Mouse (Mus musculus) hindbrain, embryonic 12.5 days (tissue): ENCODE results near the gene Cnot6. TPM values are rescaled to one million over a fixed set of nuclear protein-coding genes. Genes with fewer than 3 reads are reported as not detected.
A peak's percentile ranks its signal among the peaks of the same experiment; 100 is the strongest.

Source experiments
- ATAC-seq: fragments of 200-750 bp; cut with Nextera tagmentation; 2 replicates; pipeline ENCODE4 v1.8.0; 2017; ENCODE audit warnings: moderate TSS enrichment; ENCODE audit not compliant: low FRiP score
- H3K27ac ChIP-seq: fragments of 300-500 bp; sonication (generic); 2 replicates; pipeline ENCODE4 v1.5.1; 2016; ENCODE audit warnings: mild to moderate bottlenecking
- H3K27me3 ChIP-seq: fragments of 300-500 bp; sonication (generic); 2 replicates; pipeline ENCODE4 v1.6.1; 2016; ENCODE audit warnings: mild to moderate bottlenecking
- H3K36me3 ChIP-seq: fragments of 300-500 bp; sonication (generic); 2 replicates; pipeline ENCODE4 v1.6.1; 2016; ENCODE audit warnings: mild to moderate bottlenecking
- H3K4me1 ChIP-seq: fragments of 300-500 bp; sonication (generic); 2 replicates; pipeline ENCODE4 v1.6.1; 2016
- H3K4me2 ChIP-seq: fragments of 300-500 bp; sonication (generic); replicated peaks from 2 replicates; pipeline ENCODE4 v1.6.1; 2016; ENCODE audit warnings: mild to moderate bottlenecking
- H3K4me3 ChIP-seq: fragments of 300-500 bp; sonication (generic); 2 replicates; pipeline ENCODE4 v1.5.1; 2016; ENCODE audit warnings: mild to moderate bottlenecking
- H3K9ac ChIP-seq: fragments of 300-500 bp; sonication (generic); 2 replicates; pipeline ENCODE4 v1.6.1; 2016; ENCODE audit warnings: mild to moderate bottlenecking, moderate library complexity
- H3K9me3 ChIP-seq: fragments of 300-500 bp; sonication (generic); replicated peaks from 2 replicates; pipeline ENCODE4 v1.6.1; 2016; ENCODE audit warnings: mild to moderate bottlenecking
- WGBS: fragments of 180-500 bp; shearing (Covaris S2); methylation state at CpG from one replicate; pipeline ENCODE4 v1.1.7; 2016; 5-methylcytosine and 5-hydroxymethylcytosine counted together
- polyA plus RNA-seq: library from polyadenylated mRNA; unstranded; fragments of >200 nt; fragmentation: Nextera tagmentation; extraction: Ambion mirVana; gene quantifications from 2 replicates; pipeline ENCODE4 v1.2.1, GENCODE M21; 2016

The Cnot6 gene
- 92.2 and 93.1 TPM in 2 replicates for polyA plus RNA-seq

- Histone ChIP-seq H3K9ac (peak within 1 kb of the TSS; percentile 98), H3K9me3 (no peaks in the 10 kb centered on the region), H3K4me2 (peak within 1 kb of the TSS; percentile 80), H3K27me3 (no peaks in the 10 kb centered on the region), H3K4me1 (peaks cover 29% of the 10 kb centered on the region), H3K36me3 (peaks cover 4% of the 10 kb centered on the region; the same call in 1 of the 2 replicates), H3K27ac (peak within 1 kb of the TSS; percentile 94), H3K4me3 (peak within 1 kb of the TSS; percentile 99)
- peak; percentile 95 for ATAC-seq
- WGBS = under 1% methylated on average over 65 of the region's 65 CpGs
These were observed at the start of gene Cnot6 for GRCm38 (mm10) chr11:49712555-49713335. Cnot6 (minus strand) TSS chr11:49712723.

DNA sequence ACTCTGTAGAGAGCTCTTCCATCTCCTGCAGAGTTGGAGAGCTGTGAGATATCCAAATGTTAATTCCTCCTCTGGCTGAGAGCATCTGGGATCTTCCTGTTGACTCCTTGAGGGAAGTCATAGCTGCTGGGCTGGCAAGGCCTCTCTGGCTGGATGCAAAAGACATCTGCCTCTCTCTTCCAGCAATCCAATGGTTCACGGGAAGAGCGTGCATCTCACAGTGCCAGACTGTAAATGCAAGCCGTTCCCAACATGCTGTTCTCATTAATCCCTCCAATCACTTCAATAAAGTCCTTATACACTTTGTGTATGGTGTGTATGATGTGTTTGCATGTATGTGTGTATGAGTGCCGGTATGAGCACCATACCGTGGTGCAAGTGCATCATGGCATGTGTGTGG, 48.6 kb upstream of the Cnot6 start:
- ATAC-seq = no peak
- 85% methylated on average over 5 of the region's 5 CpGs for WGBS
- no peak overlapping the region for H3K27ac ChIP-seq

DNA sequence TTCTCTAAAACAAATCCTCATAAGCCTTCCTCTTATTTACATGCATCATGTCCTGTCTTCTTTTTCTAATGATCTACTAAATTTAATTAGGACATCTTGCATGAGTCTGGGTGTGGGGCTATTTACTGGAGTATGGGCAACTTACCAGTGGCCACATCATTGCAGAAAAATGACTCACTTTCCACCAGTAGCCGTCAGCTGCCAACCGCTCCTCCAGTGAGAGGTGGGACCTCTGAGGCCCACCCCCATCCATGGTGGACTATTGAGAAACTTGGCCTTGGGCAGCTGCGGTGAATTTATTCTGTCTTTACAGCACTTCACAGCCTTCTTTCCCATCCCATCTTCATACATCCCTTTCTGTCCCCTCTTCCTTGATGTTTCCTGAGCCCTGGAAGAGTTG, 45.6 kb upstream of the Cnot6 start:
- H3K4me3 ChIP-seq = no peak overlapping the region
- 89% methylated on average over 3 of the region's 3 CpGs for WGBS
- 0 out of 2 replicates have a peak, but pooled peaks cover 1% of the 10 kb centered on the region for H3K4me1 ChIP-seq
- ATAC-seq = no peak
- no peak overlapping the region for H3K27ac ChIP-seq
- no peaks in the 10 kb centered on the region for H3K27me3 ChIP-seq
- H3K4me2 ChIP-seq = no peak overlapping the region
- no peaks in the 10 kb centered on the region for H3K9me3 ChIP-seq
- H3K9ac ChIP-seq = no peak overlapping the region
- no peaks in the 10 kb centered on the region for H3K36me3 ChIP-seq

More for the DNA sequence above, 48.6 kb upstream of the Cnot6 start:
- H3K4me2 ChIP-seq = no peak overlapping the region
- H3K36me3 ChIP-seq = no peaks in the 10 kb centered on the region
- H3K27me3 ChIP-seq = no peaks in the 10 kb centered on the region
- H3K4me3 ChIP-seq = no peak overlapping the region
- H3K4me1 ChIP-seq = peaks cover 13% of the 10 kb centered on the region
- H3K9me3 ChIP-seq = no peaks in the 10 kb centered on the region
- no peak overlapping the region for H3K9ac ChIP-seq

GRCm38 (mm10) chr11:49754958-49755665, 42.6 kb upstream of the Cnot6 start:
- no peak overlapping the region for H3K9ac ChIP-seq
- no peak for ATAC-seq
- no peak overlapping the region for H3K27ac ChIP-seq
- H3K36me3 ChIP-seq = no peaks in the 10 kb centered on the region
- H3K4me2 ChIP-seq = no peak overlapping the region
- H3K9me3 ChIP-seq = no peaks in the 10 kb centered on the region
- no peak overlapping the region for H3K4me3 ChIP-seq
- H3K27me3 ChIP-seq = no peaks in the 10 kb centered on the region
- WGBS = 55% methylated on average over 12 of the region's 12 CpGs
- H3K4me1 ChIP-seq = no peaks in the 10 kb centered on the region

- Histone ChIP-seq H3K9me3 (peaks cover 4% of the 10 kb centered on the region; the same call in 1 of the 2 replicates), H3K4me3 (no peak overlapping the region), H3K27ac (no peak overlapping the region), H3K4me2 (no peak overlapping the region), H3K27me3 (no peaks in the 10 kb centered on the region), H3K4me1 (no peaks in the 10 kb centered on the region), H3K9ac (no peak overlapping the region), H3K36me3 (no peaks in the 10 kb centered on the region)
- WGBS = 91% methylated on average over 1 of the region's 1 CpGs
- ATAC-seq = no peak
These were observed 34.2 kb upstream of the Cnot6 start for GRCm38 (mm10) chr11:49746756-49747155.

DNA sequence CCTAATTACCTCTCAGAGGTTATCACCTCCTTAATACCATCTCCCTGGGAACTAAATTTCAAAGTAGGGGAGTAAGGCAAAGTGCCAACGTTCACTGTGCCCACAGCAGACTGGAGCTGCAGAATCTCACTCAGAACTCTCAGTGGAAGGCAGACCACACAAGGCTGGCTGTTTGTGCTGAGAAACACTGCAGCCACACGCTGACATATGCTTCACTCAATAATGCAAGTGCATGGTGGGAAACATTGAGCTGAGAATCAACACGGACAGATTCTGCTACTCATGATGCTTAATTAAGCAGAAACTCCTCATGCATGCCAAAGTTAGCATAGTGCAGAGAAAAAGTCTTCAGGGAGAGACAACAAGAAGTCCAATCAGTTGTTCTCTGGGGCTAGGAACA, 33.3 kb upstream of the Cnot6 start:
- Histone ChIP-seq H3K9ac (no peak overlapping the region), H3K27ac (no peak overlapping the region), H3K4me1 (no peaks in the 10 kb centered on the region), H3K9me3 (peaks cover 4% of the 10 kb centered on the region; the same call in 1 of the 2 replicates), H3K4me2 (no peak overlapping the region), H3K4me3 (no peak overlapping the region), H3K27me3 (no peaks in the 10 kb centered on the region), H3K36me3 (no peaks in the 10 kb centered on the region)
- ATAC-seq = no peak
- 81% methylated on average over 3 of the region's 3 CpGs for WGBS

DNA sequence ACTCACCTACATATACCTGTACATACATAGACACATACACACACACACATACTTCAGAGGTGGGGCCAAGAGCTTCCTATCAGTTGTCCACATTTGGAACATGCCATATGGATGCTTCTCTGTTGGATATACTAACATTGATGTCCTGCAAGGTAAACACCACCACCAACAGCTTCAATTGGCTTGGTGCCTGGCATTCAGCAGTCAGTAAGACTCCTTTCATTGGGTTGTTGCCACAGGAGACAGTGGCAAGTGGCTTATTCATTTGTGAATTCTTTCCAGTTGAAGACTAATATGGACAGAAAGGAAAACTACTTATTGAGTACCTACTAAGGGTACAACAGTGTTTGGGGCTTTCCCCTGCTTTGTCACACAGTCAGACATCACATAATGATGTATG, 32.5 kb upstream of the Cnot6 start:
- H3K36me3 ChIP-seq = no peaks in the 10 kb centered on the region
- no peak overlapping the region for H3K4me2 ChIP-seq
- no peaks in the 10 kb centered on the region for H3K4me1 ChIP-seq
- H3K9ac ChIP-seq = no peak overlapping the region
- ATAC-seq = no peak
- no peak overlapping the region for H3K4me3 ChIP-seq
- no peaks in the 10 kb centered on the region for H3K27me3 ChIP-seq
- H3K27ac ChIP-seq = no peak overlapping the region
- H3K9me3 ChIP-seq = peaks cover 4% of the 10 kb centered on the region; the same call in 1 of the 2 replicates

DNA sequence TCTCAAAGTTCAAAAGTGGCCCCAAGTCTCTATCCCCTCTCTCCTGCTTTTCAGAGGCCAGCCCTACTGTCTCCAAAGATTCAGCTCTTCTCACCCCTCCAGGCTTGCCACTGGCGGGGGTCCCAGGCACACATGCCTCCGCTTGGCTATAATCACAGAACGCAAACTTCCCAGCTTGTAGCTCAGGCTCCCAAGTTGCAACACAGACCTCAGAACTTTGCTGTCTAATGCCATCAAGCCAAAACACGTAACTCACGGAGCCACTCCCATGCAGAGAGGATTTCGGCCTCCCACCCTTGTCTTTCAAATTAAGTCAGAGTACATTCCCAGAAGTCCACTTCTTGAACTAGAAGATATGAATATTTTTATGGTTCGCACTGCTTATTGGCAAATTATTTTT, 31.1 kb upstream of the Cnot6 start:
- ATAC-seq = no peak
- no peak overlapping the region for H3K27ac ChIP-seq
- no peak overlapping the region for H3K4me2 ChIP-seq
- 91% methylated on average over 7 of the region's 7 CpGs for WGBS
- peaks cover 5% of the 10 kb centered on the region for H3K4me1 ChIP-seq
- no peaks in the 10 kb centered on the region for H3K27me3 ChIP-seq
- H3K9ac ChIP-seq = no peak overlapping the region
- no peak overlapping the region for H3K4me3 ChIP-seq
- no peaks in the 10 kb centered on the region for H3K9me3 ChIP-seq
- H3K36me3 ChIP-seq = no peaks in the 10 kb centered on the region

GRCm38 (mm10) chr11:49742248-49742647, 29.7 kb upstream of the Cnot6 start:
- no peak overlapping the region for H3K4me2 ChIP-seq
- no peak for ATAC-seq
- 81% methylated on average over 8 of the region's 8 CpGs for WGBS
- H3K9ac ChIP-seq = no peak overlapping the region
- no peak overlapping the region for H3K27ac ChIP-seq
- H3K9me3 ChIP-seq = no peaks in the 10 kb centered on the region
- H3K27me3 ChIP-seq = no peaks in the 10 kb centered on the region
- H3K4me3 ChIP-seq = no peak overlapping the region
- H3K36me3 ChIP-seq = no peaks in the 10 kb centered on the region
- H3K4me1 ChIP-seq = peaks cover 16% of the 10 kb centered on the region

DNA sequence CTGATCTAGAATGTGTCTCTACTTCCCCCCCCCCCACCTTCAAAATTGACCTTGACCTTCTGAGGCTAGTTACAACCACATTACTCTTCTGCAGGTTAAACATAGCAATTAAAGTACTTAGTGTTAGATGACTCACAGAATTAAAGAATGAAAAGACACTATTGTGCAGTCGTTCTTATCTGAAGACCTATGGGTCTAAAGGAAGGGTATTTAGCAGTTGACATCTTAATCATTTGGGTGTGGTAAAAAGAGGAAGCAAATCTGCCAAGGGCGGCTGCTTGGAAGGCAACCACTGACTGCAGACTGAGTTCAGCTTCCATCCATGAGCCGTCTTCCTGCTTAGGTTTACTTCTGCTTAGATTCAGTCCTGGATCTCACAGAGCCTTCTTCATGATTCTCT, 27.3 kb upstream of the Cnot6 start:
- Histone ChIP-seq H3K4me3 (no peak overlapping the region), H3K27me3 (no peaks in the 10 kb centered on the region), H3K36me3 (no peaks in the 10 kb centered on the region), H3K27ac (no peak overlapping the region), H3K9ac (no peak overlapping the region), H3K9me3 (no peaks in the 10 kb centered on the region), H3K4me1 (peaks cover 16% of the 10 kb centered on the region), H3K4me2 (no peak overlapping the region)
- no peak for ATAC-seq
- WGBS = 83% methylated on average over 3 of the region's 3 CpGs

DNA sequence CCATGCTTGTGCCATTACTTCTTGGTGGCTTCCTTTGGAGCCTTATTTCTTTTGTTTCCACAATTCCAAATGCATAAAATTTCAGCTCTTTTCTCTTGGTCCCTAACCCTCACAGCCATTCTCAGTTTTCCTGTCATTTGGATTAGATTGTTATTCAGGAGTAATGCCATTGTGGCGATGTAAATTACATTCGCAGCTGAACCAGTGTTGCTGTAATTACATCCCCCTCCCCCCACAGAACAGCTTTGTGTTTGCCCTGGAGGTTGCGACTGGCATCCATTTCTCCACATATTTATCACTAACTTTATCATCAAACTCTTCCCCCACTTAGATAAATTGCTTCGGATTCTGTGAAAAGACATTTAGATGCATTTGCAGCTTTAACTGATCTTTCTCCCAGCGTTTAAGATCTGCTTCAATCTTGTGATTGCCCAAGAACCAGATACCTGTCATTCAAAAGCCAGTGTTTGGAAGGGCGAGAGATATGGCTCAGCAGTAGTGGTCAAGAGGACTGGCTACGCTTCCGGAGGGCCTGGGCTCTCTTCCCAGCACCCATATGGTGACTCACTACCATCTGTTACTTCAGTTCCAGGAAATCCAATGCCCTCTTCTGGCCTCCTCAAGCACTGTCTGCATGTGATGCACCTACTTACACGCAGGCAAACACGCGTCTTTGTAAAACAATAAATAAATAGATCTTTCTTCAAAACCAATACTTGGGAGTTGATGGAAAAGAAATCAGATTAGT, 26.3 kb upstream of the Cnot6 start:
- H3K4me1 ChIP-seq = peaks cover 16% of the 10 kb centered on the region
- peak; percentile 66; the same call in 1 of the 2 replicates for ATAC-seq
- no peak overlapping the region for H3K4me2 ChIP-seq
- H3K4me3 ChIP-seq = no peak overlapping the region
- H3K9ac ChIP-seq = no peak overlapping the region
- no peaks in the 10 kb centered on the region for H3K9me3 ChIP-seq
- H3K27me3 ChIP-seq = no peaks in the 10 kb centered on the region
- H3K27ac ChIP-seq = 0 out of 2 replicates have a peak overlapping the region, but pooled peaks have one; percentile 17
- WGBS = 71% methylated on average over 11 of the region's 11 CpGs
- H3K36me3 ChIP-seq = no peaks in the 10 kb centered on the region

- no peaks in the 10 kb centered on the region for H3K36me3 ChIP-seq
- H3K4me1 ChIP-seq = peaks cover 16% of the 10 kb centered on the region
- WGBS = 80% methylated on average over 1 of the region's 1 CpGs
- no peak overlapping the region for H3K27ac ChIP-seq
- ATAC-seq = no peak
- H3K4me2 ChIP-seq = no peak overlapping the region
- H3K4me3 ChIP-seq = no peak overlapping the region
- H3K9me3 ChIP-seq = no peaks in the 10 kb centered on the region
- no peak overlapping the region for H3K9ac ChIP-seq
- H3K27me3 ChIP-seq = no peaks in the 10 kb centered on the region
These were observed 25.1 kb upstream of the Cnot6 start for GRCm38 (mm10) chr11:49737625-49738024.
